Comparison of ENCODE assay signal across 12 mouse cellular contexts in the genomic region with DNA sequence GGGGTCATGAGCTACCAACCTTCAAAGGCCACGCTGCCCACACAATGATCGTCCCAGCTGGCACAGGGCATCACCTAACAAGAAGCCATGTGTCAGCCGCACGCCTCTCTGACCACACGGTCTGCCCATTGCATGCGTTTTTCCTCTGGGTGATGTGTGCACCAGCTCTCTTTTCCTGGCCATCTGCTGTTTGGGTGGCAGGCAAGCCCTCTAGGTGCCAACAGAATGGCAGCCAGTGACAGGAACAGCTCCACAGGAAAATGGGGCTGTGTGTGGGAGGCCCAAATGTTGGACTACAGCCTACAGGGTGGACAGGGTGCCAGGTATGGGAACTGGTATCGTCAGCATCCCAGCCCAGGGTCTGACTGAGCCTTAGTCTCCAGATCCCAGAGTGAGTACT. TPM values are rescaled to one million over a fixed set of nuclear protein-coding genes. Genes with fewer than 3 reads are reported as not detected.
DNase-seq lines count a peak whose midpoint lies in the region; ATAC-seq and TF ChIP-seq lines count a peak whose summit lies in the region.
"Had no signal": no experiment of that assay in that cellular context is flagged by ENCODE, and none has a peak within 500 bp of the region (broad histone marks: within the 10 kb centered on the region; RNA-seq: fewer than 3 reads in every experiment).

No protein-coding gene starts in this region.

- intact Hi-C loops in gastrocnemius, adult 2 months (cut with DNase I) = loop anchor here (2.0 to 10.0 kb wide), 3 partner anchors 32 to 522 kb away; a partner anchor contains a TSS

- H3K9ac ChIP-seq in embryonic facial prominence, embryonic 15.5 days = no peak overlapping the region
- H3K9ac ChIP-seq in midbrain, embryonic 15.5 days = no peak overlapping the region
- H3K9ac ChIP-seq in midbrain, embryonic 14.5 days (replicated peaks; ENCODE audit: low read length) = no peak overlapping the region
- H3K9ac ChIP-seq: embryonic facial prominence, embryonic 12.5 days had no signal

- H3K36me3 ChIP-seq in embryonic facial prominence, embryonic 15.5 days = no peaks in the 10 kb centered on the region
- H3K36me3 ChIP-seq in embryonic facial prominence, embryonic 10.5 days (replicated peaks) = no peaks in the 10 kb centered on the region
- H3K36me3 ChIP-seq in midbrain, embryonic 15.5 days (replicated peaks) = no peaks in the 10 kb centered on the region
- H3K36me3 ChIP-seq in midbrain, embryonic 14.5 days (ENCODE audit: control insufficient read depth, insufficient read depth, low read length) = no peaks in the 10 kb centered on the region
- H3K36me3 ChIP-seq: embryonic facial prominence, embryonic 12.5 days; limb, embryonic 10.5 days had no signal

- 85% methylated on average over 7 of the region's 7 CpGs for WGBS in embryonic facial prominence, embryonic 15.5 days
- WGBS in embryonic facial prominence, embryonic 10.5 days = 93% methylated on average over 7 of the region's 7 CpGs
- 84% methylated on average over 7 of the region's 7 CpGs for WGBS in midbrain, embryonic 15.5 days
- WGBS in midbrain, embryonic 14.5 days = 89% methylated on average over 7 of the region's 7 CpGs

- no peak for DNase-seq in embryonic facial prominence, embryonic 10.5 days (ENCODE audit: low spot score)
- DNase-seq in midbrain, embryonic 14.5 days = no peak
- DNase-seq in layer of hippocampus, adult 8-10 months (ENCODE audit: low spot score in 2 of 2) = peak; percentile 66
- peak; percentile 71 for DNase-seq in right cerebral cortex, postnatal 25 days
- DNase-seq in gastrocnemius, adult 2 months = no peak
- DNase-seq: adrenal gland, postnatal 14 days; lung, postnatal 4 days had no signal

- H3K4me2 ChIP-seq in embryonic facial prominence, embryonic 15.5 days (replicated peaks) = no peak overlapping the region
- no peak overlapping the region for H3K4me2 ChIP-seq in midbrain, embryonic 15.5 days
- no peak overlapping the region for H3K4me2 ChIP-seq in midbrain, embryonic 14.5 days (ENCODE audit: low read length)
- H3K4me2 ChIP-seq: embryonic facial prominence, embryonic 12.5 days had no signal

- H3K27ac ChIP-seq in embryonic facial prominence, embryonic 15.5 days (replicated peaks) = no peak overlapping the region
- no peak overlapping the region for H3K27ac ChIP-seq in embryonic facial prominence, embryonic 10.5 days (replicated peaks)
- H3K27ac ChIP-seq in midbrain, embryonic 15.5 days = no peak overlapping the region
- H3K27ac ChIP-seq in midbrain, embryonic 14.5 days (replicated peaks; ENCODE audit: low read depth, low read length) = no peak overlapping the region
- no peak overlapping the region for H3K27ac ChIP-seq in gastrocnemius, adult 2 months
- H3K27ac ChIP-seq: embryonic facial prominence, embryonic 12.5 days; limb, embryonic 10.5 days had no signal

- no peak for TF ChIP-seq CTCF in gastrocnemius, adult 2 months (IDR thresholded peaks at IDR 0.05)

- ATAC-seq in embryonic facial prominence, embryonic 15.5 days (ENCODE audit: insufficient number of reproducible peaks, low FRiP score, low TSS enrichment, low read depth) = 0 out of 2 replicates have a peak, but pooled peaks have one; percentile 13
- ATAC-seq in midbrain, embryonic 15.5 days (replicated peaks) = 0 out of 2 replicates have a peak, but pooled peaks have one; percentile 35
- ATAC-seq in midbrain, embryonic 14.5 days (ENCODE audit: low FRiP score, low TSS enrichment) = no peak
- no peak for ATAC-seq in erythroid progenitor cell, adult 5-6 weeks (replicated peaks; ENCODE audit: low FRiP score, poor library complexity, severe bottlenecking)

- no peaks in the 10 kb centered on the region for H3K27me3 ChIP-seq in embryonic facial prominence, embryonic 15.5 days
- H3K27me3 ChIP-seq in embryonic facial prominence, embryonic 10.5 days (replicated peaks; ENCODE audit: low read depth, poor library complexity, severe bottlenecking) = no peaks in the 10 kb centered on the region
- H3K27me3 ChIP-seq in midbrain, embryonic 15.5 days (replicated peaks) = no peaks in the 10 kb centered on the region
- H3K27me3 ChIP-seq in midbrain, embryonic 14.5 days (ENCODE audit: control insufficient read depth, insufficient read depth, low read length) = no peaks in the 10 kb centered on the region
- H3K27me3 ChIP-seq: embryonic facial prominence, embryonic 12.5 days had no signal

- no peak overlapping the region for H3K4me3 ChIP-seq in embryonic facial prominence, embryonic 15.5 days (replicated peaks)
- H3K4me3 ChIP-seq in embryonic facial prominence, embryonic 10.5 days = no peak overlapping the region
- no peak overlapping the region for H3K4me3 ChIP-seq in midbrain, embryonic 15.5 days
- H3K4me3 ChIP-seq in midbrain, embryonic 14.5 days (replicated peaks; ENCODE audit: low read depth, low read length) = no peak overlapping the region
- no peak overlapping the region for H3K4me3 ChIP-seq in gastrocnemius, adult 2 months
- H3K4me3 ChIP-seq: embryonic facial prominence, embryonic 12.5 days; limb, embryonic 10.5 days had no signal

- H3K4me1 ChIP-seq in embryonic facial prominence, embryonic 15.5 days = peaks cover 4% of the 10 kb centered on the region; the same call in 1 of the 2 replicates
- peaks cover 11% of the 10 kb centered on the region for H3K4me1 ChIP-seq in embryonic facial prominence, embryonic 10.5 days
- no peaks in the 10 kb centered on the region for H3K4me1 ChIP-seq in midbrain, embryonic 15.5 days
- H3K4me1 ChIP-seq in midbrain, embryonic 14.5 days (ENCODE audit: control insufficient read depth, insufficient read depth, low read length) = no peaks in the 10 kb centered on the region
- H3K4me1 ChIP-seq: embryonic facial prominence, embryonic 12.5 days had no signal

- H3K9me3 ChIP-seq in embryonic facial prominence, embryonic 15.5 days (replicated peaks) = no peaks in the 10 kb centered on the region
- H3K9me3 ChIP-seq in embryonic facial prominence, embryonic 10.5 days = no peaks in the 10 kb centered on the region
- no peaks in the 10 kb centered on the region for H3K9me3 ChIP-seq in midbrain, embryonic 15.5 days
- no peaks in the 10 kb centered on the region for H3K9me3 ChIP-seq in midbrain, embryonic 14.5 days (ENCODE audit: control insufficient read depth, low read length)
- H3K9me3 ChIP-seq: embryonic facial prominence, embryonic 12.5 days; limb, embryonic 10.5 days had no signal

RNA-seq across cellular contexts. Expression of a gene that starts 14.9 kb away (rescaled TPM):
- 61.1 and 62.7 TPM in 2 replicates for polyA plus RNA-seq in embryonic facial prominence, embryonic 15.5 days (2015; fragmentation: Nextera tagmentation; extraction: Ambion mirVana)
- polyA plus RNA-seq in embryonic facial prominence, embryonic 10.5 days (2016; fragmentation: Nextera tagmentation; extraction: Ambion mirVana) = 26.6 and 28.0 TPM in 2 replicates
- 21.2 and 22.8 TPM in 2 replicates for polyA plus RNA-seq in midbrain, embryonic 15.5 days (2015; fragmentation: Nextera tagmentation; extraction: Ambion mirVana)
- polyA plus RNA-seq in midbrain, embryonic 14.5 days (2014; fragmentation: Nextera tagmentation; extraction: Ambion mirVana) = 15.3 and 22.0 TPM in 2 replicates
- total RNA-seq in layer of hippocampus, adult 8-10 months (2022) = 10 to 100 TPM; 17.8 to 27.6 (median 21.7) TPM
- total RNA-seq in erythroid progenitor cell, adult 5-6 weeks (2015; ENCODE audit: low replicate concordance) = 27.2 and 40.7 TPM in 2 replicates
- total RNA-seq in erythroid progenitor cell, adult 5-6 weeks (2017; ENCODE audit: low replicate concordance) = 0.76 and 4.6 TPM in 2 replicates
- total RNA-seq in gastrocnemius, adult 2 months (2021) = 10 to 100 TPM; 17.2 to 18.7 TPM

RNA-seq across cellular contexts. Expression of a gene that starts 24.5 kb away (rescaled TPM):
- 2.6 and 3.1 TPM in 2 replicates for polyA plus RNA-seq in embryonic facial prominence, embryonic 15.5 days (2015; fragmentation: Nextera tagmentation; extraction: Ambion mirVana)
- 2.7 and 2.8 TPM in 2 replicates for polyA plus RNA-seq in embryonic facial prominence, embryonic 10.5 days (2016; fragmentation: Nextera tagmentation; extraction: Ambion mirVana)
- 26.0 and 27.8 TPM in 2 replicates for polyA plus RNA-seq in midbrain, embryonic 15.5 days (2015; fragmentation: Nextera tagmentation; extraction: Ambion mirVana)
- 27.1 and 29.0 TPM in 2 replicates for polyA plus RNA-seq in midbrain, embryonic 14.5 days (2014; fragmentation: Nextera tagmentation; extraction: Ambion mirVana)
- 100 to 1,000 TPM in 2 of 4 experiments, 10 to 100 TPM in 2; 90.3 to 125 (median 102) TPM for total RNA-seq in layer of hippocampus, adult 8-10 months (2022)
- total RNA-seq in erythroid progenitor cell, adult 5-6 weeks (2015; ENCODE audit: low replicate concordance) = not detected in 2 replicates
- not detected in 2 replicates for total RNA-seq in erythroid progenitor cell, adult 5-6 weeks (2017; ENCODE audit: low replicate concordance)
- total RNA-seq in gastrocnemius, adult 2 months (2021) = 10 to 100 TPM; 58.9 to 99.2 TPM

RNA-seq across cellular contexts. Expression of a gene that starts 43.5 kb away (rescaled TPM):
- polyA plus RNA-seq in embryonic facial prominence, embryonic 15.5 days (2015; fragmentation: Nextera tagmentation; extraction: Ambion mirVana) = 69.4 and 82.2 TPM in 2 replicates
- 31.6 and 35.0 TPM in 2 replicates for polyA plus RNA-seq in embryonic facial prominence, embryonic 10.5 days (2016; fragmentation: Nextera tagmentation; extraction: Ambion mirVana)
- polyA plus RNA-seq in midbrain, embryonic 15.5 days (2015; fragmentation: Nextera tagmentation; extraction: Ambion mirVana) = 25.1 and 29.3 TPM in 2 replicates
- 20.6 and 24.6 TPM in 2 replicates for polyA plus RNA-seq in midbrain, embryonic 14.5 days (2014; fragmentation: Nextera tagmentation; extraction: Ambion mirVana)
- total RNA-seq in layer of hippocampus, adult 8-10 months (2022) = 10 to 100 TPM; 12.2 to 22.0 (median 18.0) TPM
- 3.2 and 17.6 TPM in 2 replicates for total RNA-seq in erythroid progenitor cell, adult 5-6 weeks (2015; ENCODE audit: low replicate concordance)
- total RNA-seq in erythroid progenitor cell, adult 5-6 weeks (2017; ENCODE audit: low replicate concordance) = 2.2 and 3.4 TPM in 2 replicates
- 100 to 1,000 TPM; 113 to 123 TPM for total RNA-seq in gastrocnemius, adult 2 months (2021)

Comparison
In these comparisons a context has a peak if more than half of its experiments do, and no peak if none do; other contexts are left out.
1. ATAC-seq: peak in embryonic facial prominence, embryonic 15.5 days (single experiment) and midbrain, embryonic 15.5 days (single experiment); none in midbrain, embryonic 14.5 days (single experiment) and erythroid progenitor cell, adult 5-6 weeks (single experiment).
2. DNase-seq: peak in layer of hippocampus, adult 8-10 months (2 of 2) and right cerebral cortex, postnatal 25 days (single experiment); none in embryonic facial prominence, embryonic 10.5 days (single experiment), midbrain, embryonic 14.5 days (single experiment) and gastrocnemius, adult 2 months (single experiment).